Mouse (Mus musculus) spleen, adult 2 months (tissue): ENCODE data around the gene Ambra1. TPM values are rescaled to one million over a fixed set of nuclear protein-coding genes. Genes with fewer than 3 reads are reported as not detected.

ENCODE experiments used
- DNase-seq, 2 experiments: peaks; one replicate each; pipeline versions ENCODE4 v3.0.0 to v3.0.0-alpha.2; 2012 to 2021; ENCODE audit warnings: low spot score in 2 of 2, low read depth in 1 of 2
- H3K27ac ChIP-seq: fragments of 200-500 bp; 2 replicates; pipeline ENCODE4 v1.5.1; 2012; ENCODE audit warnings: low read length, inconsistent platforms; ENCODE audit not compliant: insufficient read depth
- H3K27me3 ChIP-seq: fragments of 200-500 bp; 2 replicates; pipeline ENCODE4 v1.6.1; 2012; ENCODE audit warnings: mild to moderate bottlenecking, moderate library complexity, low read length, inconsistent platforms; ENCODE audit not compliant: control insufficient read depth, insufficient read depth
- H3K36me3 ChIP-seq: fragments of 200-500 bp; 2 replicates; pipeline ENCODE4 v1.6.1; 2012; ENCODE audit warnings: mild to moderate bottlenecking, low read length, inconsistent platforms; ENCODE audit not compliant: control insufficient read depth, insufficient read depth
- H3K4me1 ChIP-seq: fragments of 200-500 bp; 2 replicates; pipeline ENCODE4 v1.6.1; 2011; ENCODE audit warnings: inconsistent platforms; ENCODE audit not compliant: control insufficient read depth, insufficient read depth, insufficient read length
- H3K4me3 ChIP-seq: fragments of 200-500 bp; 2 replicates; pipeline ENCODE4 v1.5.1; 2011; ENCODE audit warnings: mild to moderate bottlenecking, inconsistent platforms; ENCODE audit not compliant: insufficient read depth, insufficient read length; ENCODE audit errors: extremely low read depth
- CTCF ChIP-seq: fragments of 200-500 bp; IDR thresholded peaks from 2 replicates; pipeline ENCODE4 v1.5.1; 2011; ENCODE audit warnings: mild to moderate bottlenecking, inconsistent platforms; ENCODE audit not compliant: insufficient read depth, insufficient read length, insufficient replicate concordance; ENCODE audit errors: extremely low read depth
- POLR2A ChIP-seq: fragments of 200-500 bp; IDR thresholded peaks from 2 replicates; pipeline ENCODE4 v1.6.1; 2011; ENCODE audit warnings: low read depth, low read length, inconsistent platforms
- WGBS: fragments of 180-500 bp; shearing (Covaris S2); methylation state at CpG from one replicate; pipeline ENCODE4 v1.1.7; 2018; 5-methylcytosine and 5-hydroxymethylcytosine counted together
- polyA plus RNA-seq: library from polyadenylated mRNA; depleted of rRNA; stranded (reverse); fragments of >200 nt; gene quantifications from 2 replicates; pipeline ENCODE4 v1.2.3, GENCODE M21; 2012; rRNA removed

Ambra1 gene
- polyA plus RNA-seq, 1 experiment, result 20.0 TPM

- DNase-seq, result peak in 1 of 2 experiments; percentile 37
- WGBS, result under 1% methylated on average over 39 of the region's 39 CpGs
- Histone ChIP-seq H3K4me3 (peak overlapping the region; percentile 83), H3K27ac (peak overlapping the region; percentile 95), H3K4me1 (peaks cover 40% of the 10 kb centered on the region), H3K36me3 (peaks cover 1% of the 10 kb centered on the region), H3K27me3 (no peaks in the 10 kb centered on the region)
- TF ChIP-seq CTCF, result no peak
- TF ChIP-seq POLR2A, result no peak
Observed at GRCm38 (mm10) chr2:91962864-91963401, 233.0 kb downstream of the Ambra1 start.

- no peaks in the 10 kb centered on the region for H3K27me3 ChIP-seq
- H3K4me3 ChIP-seq, result peak overlapping the region; percentile 83
- H3K27ac ChIP-seq, result peak overlapping the region; percentile 95
- peaks cover 38% of the 10 kb centered on the region for H3K4me1 ChIP-seq
- DNase-seq, result peak; percentile 81 to 93
- H3K36me3 ChIP-seq, result peaks cover 1% of the 10 kb centered on the region
- WGBS, result under 1% methylated on average over 57 of the region's 57 CpGs
- TF ChIP-seq POLR2A, result peak; percentile 53
- peak; percentile 93 for TF ChIP-seq CTCF
Observed at GRCm38 (mm10) chr2:91963443-91963932, 233.6 kb downstream of the Ambra1 start.

- Histone ChIP-seq H3K4me1 (peaks cover 26% of the 10 kb centered on the region), H3K27ac (peak overlapping the region; percentile 75), H3K27me3 (no peaks in the 10 kb centered on the region), H3K4me3 (peak overlapping the region; percentile 59), H3K36me3 (peaks cover 1% of the 10 kb centered on the region)
- no peak for DNase-seq
- TF ChIP-seq CTCF (no peak), POLR2A (no peak)
- 9% methylated on average over 3 of the region's 3 CpGs for WGBS
Observed at GRCm38 (mm10) chr2:91964610-91965204, 234.8 kb downstream of the Ambra1 start.

GRCm38 (mm10) chr2:91965417-91965816, 235.5 kb downstream of the Ambra1 start:
- Histone ChIP-seq H3K27me3 (no peaks in the 10 kb centered on the region), H3K36me3 (no peaks in the 10 kb centered on the region), H3K4me1 (peaks cover 25% of the 10 kb centered on the region), H3K27ac (peak overlapping the region; percentile 75), H3K4me3 (peak overlapping the region; percentile 59)
- WGBS, result 2% methylated on average over 20 of the region's 20 CpGs
- peak; percentile 72 for TF ChIP-seq POLR2A
- no peak for TF ChIP-seq CTCF
- peak in 1 of 2 experiments; percentile 86 for DNase-seq

- peaks cover 17% of the 10 kb centered on the region for H3K4me1 ChIP-seq
- 74% methylated on average over 5 of the region's 5 CpGs for WGBS
- H3K36me3 ChIP-seq, result no peaks in the 10 kb centered on the region
- no peak for DNase-seq
- TF ChIP-seq POLR2A (no peak), CTCF (no peak)
- H3K27ac ChIP-seq, result no peak overlapping the region
- no peak overlapping the region for H3K4me3 ChIP-seq
- no peaks in the 10 kb centered on the region for H3K27me3 ChIP-seq
Observed at GRCm38 (mm10) chr2:91966367-91966766, 236.4 kb downstream of the Ambra1 start.

GRCm38 (mm10) chr2:91967962-91968361, 238.0 kb downstream of the Ambra1 start:
- TF ChIP-seq CTCF (no peak), POLR2A (no peak)
- Histone ChIP-seq H3K4me3 (no peak overlapping the region), H3K27me3 (no peaks in the 10 kb centered on the region), H3K36me3 (no peaks in the 10 kb centered on the region), H3K27ac (no peak overlapping the region), H3K4me1 (peaks cover 23% of the 10 kb centered on the region)
- WGBS, result 78% methylated on average over 11 of the region's 11 CpGs
- DNase-seq, result no peak

Other genes starting within 250 kb of the Ambra1 start
- 3.7 and 4.6 TPM in 2 replicates for gene Ckap5, start 203.4 kb upstream of the Ambra1 start, polyA plus RNA-seq
- gene F2, start 93.7 kb upstream of the Ambra1 start, polyA plus RNA-seq, result 0.30 and 0.36 TPM in 2 replicates
- 13.3 and 17.4 TPM in 2 replicates for gene Zfp408, start 80.3 kb upstream of the Ambra1 start, polyA plus RNA-seq
- gene Arhgap1, start 80.3 kb upstream of the Ambra1 start, polyA plus RNA-seq, result 66.7 and 76.9 TPM in 2 replicates
- 16.7 and 20.4 TPM in 2 replicates for gene Atg13, start 19.6 kb upstream of the Ambra1 start, polyA plus RNA-seq
- gene Harbi1, start 19.3 kb upstream of the Ambra1 start, polyA plus RNA-seq, result 1.9 and 2.1 TPM in 2 replicates
- gene Chrm4, start 197.1 kb downstream of the Ambra1 start, polyA plus RNA-seq, result 0.39 and 0.45 TPM in 2 replicates
- 2.7 and 3.1 TPM in 2 replicates for gene Mdk, start 202.2 kb downstream of the Ambra1 start, polyA plus RNA-seq
- not detected in 2 replicates for gene Gm9821, start 215.6 kb downstream of the Ambra1 start, polyA plus RNA-seq
- 279 and 335 TPM in 2 replicates for gene Dgkz, start 245.7 kb downstream of the Ambra1 start, polyA plus RNA-seq